Mouse (Mus musculus) c-Kit-positive CD71-positive TER-119-negative erythroid progenitor cells, embryonic 14.5 days (primary cell): ENCODE data around the gene Wdr45b.
"Not testable (repeated sequence)": the region's sequence is repeated elsewhere in the genome, so short reads cannot be mapped to it uniquely, and the experiment has no call there.

ENCODE experiments used
- DNase-seq: peaks from one replicate; pipeline ENCODE4 v3.0.0-alpha.2; 2013; ENCODE audit warnings: low read depth

Gene Wdr45b

DNA sequence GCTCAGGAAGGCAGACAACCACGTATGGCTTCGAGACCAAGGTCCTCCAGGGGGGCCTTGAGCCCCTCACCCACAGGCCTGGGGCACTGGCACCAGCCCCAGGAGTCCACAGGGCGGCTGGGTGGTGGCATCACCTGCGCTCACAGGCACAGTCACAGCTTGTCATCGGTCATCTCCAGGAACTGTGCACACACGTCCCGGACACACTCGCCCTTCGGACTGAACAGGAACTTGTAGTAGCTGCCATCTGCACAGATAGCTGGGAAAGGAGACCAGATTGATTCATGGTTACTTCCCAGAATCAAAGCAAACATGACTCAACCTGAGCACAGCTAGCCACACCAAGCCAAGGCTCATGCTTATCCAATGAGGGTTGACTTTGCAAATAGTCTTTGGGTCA is 26.0 kb downstream of the Wdr45b start:
- no peak for DNase-seq

- DNase-seq = no peak
These were observed 27.6 kb downstream of the Wdr45b start for GRCm38 (mm10) chr11:121326681-121327080.

GRCm38 (mm10) chr11:121326034-121326433 is 28.2 kb downstream of the Wdr45b start:
- no peak for DNase-seq

DNA sequence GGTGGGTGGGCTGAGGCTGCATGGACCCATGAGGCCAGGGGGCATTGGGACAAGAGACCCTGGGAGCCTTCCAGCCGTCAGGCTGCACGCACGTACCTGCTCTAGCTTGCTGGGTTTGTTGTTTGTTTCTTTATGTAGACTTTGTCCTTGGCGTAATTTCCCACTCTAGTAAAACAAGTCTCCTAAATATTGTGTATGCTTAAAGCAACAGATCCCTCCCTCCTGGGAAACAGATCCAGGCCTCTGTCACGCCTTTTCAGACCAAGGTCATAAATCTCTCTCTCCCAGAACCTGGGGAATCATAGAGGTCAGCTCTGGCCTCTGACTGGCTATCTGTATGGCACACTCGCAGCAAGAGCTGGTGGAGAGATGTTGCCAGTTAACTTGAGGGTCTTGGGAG is 46.5 kb downstream of the Wdr45b start:
- not testable (repeated sequence) for DNase-seq

DNA sequence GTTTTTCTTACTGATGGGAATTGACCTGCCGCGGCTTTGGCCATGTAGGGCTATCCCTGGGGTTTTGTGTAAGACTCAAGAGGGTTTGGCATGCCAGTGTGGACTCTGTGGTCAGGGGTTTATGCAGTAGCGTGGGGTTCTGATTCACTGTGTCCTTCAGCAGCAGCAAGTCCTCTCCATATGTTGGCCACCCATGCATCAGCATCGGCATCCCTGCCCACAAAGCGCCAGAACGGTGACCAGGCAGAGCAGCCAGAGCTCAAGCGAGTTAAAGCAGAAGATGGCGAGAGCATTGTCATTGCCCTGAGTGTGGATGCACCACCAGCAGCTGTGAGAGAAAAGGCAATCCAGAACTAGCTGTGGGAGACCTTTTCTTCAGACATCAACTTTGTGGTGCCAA is 47.6 kb downstream of the Wdr45b start:
- no peak for DNase-seq

DNA sequence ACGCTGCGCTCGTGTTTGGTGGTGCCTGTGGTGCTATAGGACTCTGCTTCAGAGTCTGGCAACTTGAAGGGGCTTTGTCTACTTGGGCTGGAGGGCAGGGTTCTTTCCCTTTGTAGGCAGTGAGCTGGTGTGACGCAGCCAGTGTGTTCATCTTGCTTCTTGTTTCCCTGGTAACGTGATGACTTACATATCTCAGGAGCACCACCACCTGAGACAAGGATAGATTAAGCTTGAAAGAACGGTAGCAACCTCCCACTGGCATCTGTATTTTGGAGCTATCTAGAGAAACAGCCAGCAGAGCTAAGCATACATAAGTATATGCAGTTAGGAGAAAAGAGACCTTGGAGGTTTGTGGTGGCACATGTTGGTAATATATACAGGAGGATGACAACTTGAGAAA is 48.9 kb downstream of the Wdr45b start:
- no peak for DNase-seq

DNA sequence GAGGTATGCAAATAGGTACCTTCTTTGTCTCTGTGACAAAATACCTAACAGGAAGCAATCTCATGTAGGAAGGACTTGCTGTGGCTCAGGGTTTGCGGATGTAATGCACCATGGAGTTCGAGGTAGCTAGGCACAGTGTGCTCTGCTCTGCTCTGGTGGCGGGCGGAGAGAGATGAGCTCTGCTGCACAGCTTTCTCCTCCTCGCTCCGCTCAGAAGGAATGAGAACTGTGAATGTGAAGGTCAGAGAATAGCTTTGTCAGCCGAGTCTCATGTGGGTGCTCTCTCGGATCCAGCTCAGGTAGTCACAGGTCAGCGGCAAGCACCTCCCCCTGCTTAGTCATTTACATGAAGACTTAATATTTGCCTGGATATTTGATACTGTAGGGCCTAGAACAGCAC is 54.0 kb downstream of the Wdr45b start:
- DNase-seq = no peak

- DNase-seq = no peak
These were observed 55.8 kb downstream of the Wdr45b start for GRCm38 (mm10) chr11:121298493-121298892.

DNA sequence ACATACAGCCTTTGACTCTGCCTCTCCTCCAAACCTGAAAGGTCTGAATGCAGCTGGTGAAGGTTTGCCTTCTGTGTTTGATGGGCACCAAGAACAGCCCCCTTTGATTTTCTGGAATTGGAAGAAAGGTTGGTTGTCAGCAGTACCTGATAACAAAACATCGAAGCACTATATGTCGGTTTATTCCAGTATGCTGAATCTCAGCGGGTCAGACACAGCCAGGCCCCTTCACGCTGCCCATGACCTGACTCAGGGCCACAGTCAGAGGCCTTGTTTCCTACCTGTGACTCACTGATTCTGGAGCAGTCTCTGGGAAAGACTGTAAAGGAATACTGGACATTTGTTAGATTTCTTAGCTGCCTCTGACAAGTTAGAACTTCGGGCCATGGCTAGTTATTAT is 59.5 kb downstream of the Wdr45b start:
- DNase-seq = no peak

GRCm38 (mm10) chr11:121289859-121290258 is 64.4 kb downstream of the Wdr45b start:
- no peak for DNase-seq

GRCm38 (mm10) chr11:121282911-121283310 is 71.3 kb downstream of the Wdr45b start:
- DNase-seq = no peak

- no peak for DNase-seq
These were observed 76.2 kb downstream of the Wdr45b start for GRCm38 (mm10) chr11:121278011-121278410.

DNA sequence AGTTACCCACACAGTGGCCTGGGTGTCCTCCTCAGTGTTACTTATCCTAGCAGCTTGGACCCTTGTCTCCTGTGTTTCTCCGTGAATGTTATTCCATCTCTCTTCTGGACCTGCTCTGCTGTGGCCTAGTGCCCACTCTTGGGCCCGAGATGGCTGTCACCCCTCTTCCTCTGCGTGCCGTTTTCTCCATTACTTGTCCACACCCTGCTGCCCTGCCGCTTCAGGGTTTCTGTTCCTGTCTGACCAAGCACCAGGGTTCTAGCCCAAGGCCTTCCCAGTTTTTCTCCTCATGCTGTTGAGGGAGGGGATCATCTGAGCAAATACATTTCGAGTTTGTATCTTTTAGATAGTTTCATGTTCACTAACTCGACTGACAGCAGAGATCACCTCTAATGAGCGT is 76.7 kb downstream of the Wdr45b start:
- no peak for DNase-seq
